Mouse (Mus musculus): ENCODE results near the gene Tdg. TPM values are rescaled to one million over a fixed set of nuclear protein-coding genes. Genes with fewer than 3 reads are reported as not detected.
A peak's percentile ranks its signal among the peaks of the same experiment; 100 is the strongest.

Tdg gene
- polyA plus RNA-seq, 1 experiment from 2014 or later = 340 TPM

- peak overlapping the region; percentile 87 for H3K4me3 ChIP-seq (ENCODE audit: low read depth, low read length)
- WGBS = under 1% methylated on average over 56 of the region's 59 CpGs
- H3K27me3 ChIP-seq (ENCODE audit: control insufficient read depth, insufficient read depth, low read length) = no peaks in the 10 kb centered on the region
- H3K9me3 ChIP-seq (ENCODE audit: control insufficient read depth, low read length) = no peaks in the 10 kb centered on the region
- H3K27ac ChIP-seq (ENCODE audit: low read depth, low read length) = no peak overlapping the region; the same call in 1 of the 2 replicates
- H3K9ac ChIP-seq (ENCODE audit: low read length) = peak overlapping the region; percentile 85
- peaks cover 7% of the 10 kb centered on the region for H3K4me1 ChIP-seq (ENCODE audit: control insufficient read depth, insufficient read depth, low read length)
- DNase-seq (ENCODE audit: low spot score, missing footprints) (peak; percentile 93), ATAC-seq (ENCODE audit: low FRiP score) (peak; percentile 85)
- peak overlapping the region; percentile 61 for H3K4me2 ChIP-seq
- no peaks in the 10 kb centered on the region for H3K36me3 ChIP-seq (ENCODE audit: control insufficient read depth, insufficient read depth, low read length)
Observed at GRCm38 (mm10) chr10:82699296-82699941, 69.8 kb downstream of the Tdg start.

Other genes with a start within 250 kb of the Tdg start
- gene Gm1553, start 137.2 kb upstream of the Tdg start, polyA plus RNA-seq (2014; fragmentation: Nextera tagmentation; extraction: Ambion mirVana) = not detected in 2 replicates
- 35.9 and 39.7 TPM in 2 replicates for gene 1190007I07Rik, start 6.6 kb upstream of the Tdg start, polyA plus RNA-seq (2014; fragmentation: Nextera tagmentation; extraction: Ambion mirVana)
- 2.4 and 3.3 TPM in 2 replicates for gene Glt8d2, start 60.8 kb downstream of the Tdg start, polyA plus RNA-seq (2014; fragmentation: Nextera tagmentation; extraction: Ambion mirVana)
- gene Hcfc2, start 66.3 kb downstream of the Tdg start, polyA plus RNA-seq (2014; fragmentation: Nextera tagmentation; extraction: Ambion mirVana) = 34.4 and 35.2 TPM in 2 replicates
- gene Nfyb, start 134.3 kb downstream of the Tdg start, polyA plus RNA-seq (2014; fragmentation: Nextera tagmentation; extraction: Ambion mirVana) = 79.0 and 85.4 TPM in 2 replicates
- gene Txnrd1, start 204.1 kb downstream of the Tdg start, polyA plus RNA-seq (2014; fragmentation: Nextera tagmentation; extraction: Ambion mirVana) = 189 and 195 TPM in 2 replicates
- 0.53 and 0.57 TPM in 2 replicates for gene Eid3, start 236.8 kb downstream of the Tdg start, polyA plus RNA-seq (2014; fragmentation: Nextera tagmentation; extraction: Ambion mirVana)

Measured in midbrain, embryonic 11.5 days (tissue).